Mouse (Mus musculus): Measurements from ENCODE around the gene Hs3st3b1. TPM values are rescaled to one million over a fixed set of nuclear protein-coding genes. Genes with fewer than 3 reads are reported as not detected.

Hs3st3b1 gene
- polyA plus RNA-seq, 1 experiment from 2014 or later = 4.2 TPM

- ATAC-seq (replicated peaks; ENCODE audit: insufficient number of reproducible peaks, low FRiP score, low TSS enrichment) = no peak
- Histone ChIP-seq H3K27ac (ENCODE audit: low read depth, low read length) (no peak overlapping the region), H3K27me3 (ENCODE audit: control insufficient read depth, insufficient read depth, low read length) (no peaks in the 10 kb centered on the region), H3K4me2 (no peak overlapping the region), H3K9me3 (replicated peaks; ENCODE audit: control insufficient read depth, low read length) (no peaks in the 10 kb centered on the region), H3K9ac (ENCODE audit: low read depth, low read length) (no peak overlapping the region), H3K36me3 (ENCODE audit: control insufficient read depth, insufficient read depth, low read length) (no peaks in the 10 kb centered on the region), H3K4me1 (ENCODE audit: control insufficient read depth, insufficient read depth, low read length) (no peaks in the 10 kb centered on the region; the same call in 1 of the 2 replicates), H3K4me3 (ENCODE audit: low read depth, low read length) (no peak overlapping the region)
- 79% methylated on average over 3 of the region's 3 CpGs for WGBS (ENCODE audit: insufficient replicate concordance)
These were observed 38.7 kb downstream of the Hs3st3b1 start for GRCm38 (mm10) chr11:63883385-63883784.

DNA sequence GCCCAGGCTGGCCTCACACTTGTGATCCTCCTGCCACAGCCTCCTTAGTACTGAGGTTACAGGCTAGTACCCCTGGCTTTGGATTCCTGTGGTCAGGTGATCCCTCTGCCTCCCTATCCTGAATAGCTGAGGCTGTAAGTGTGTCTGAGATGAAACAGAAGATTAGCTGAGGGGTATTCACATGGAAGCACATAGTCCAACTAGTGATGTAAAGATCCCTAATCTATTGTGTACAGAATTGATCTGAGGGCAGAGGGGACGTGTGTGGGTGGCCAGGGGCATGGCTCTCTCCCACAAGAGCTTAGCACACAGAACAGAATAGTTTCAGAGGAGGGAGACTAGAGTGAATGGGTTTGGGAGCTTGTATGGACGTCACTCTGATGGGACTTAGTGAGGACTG, 41.8 kb downstream of the Hs3st3b1 start:
- no peaks in the 10 kb centered on the region for H3K27me3 ChIP-seq (ENCODE audit: control insufficient read depth, insufficient read depth, low read length)
- no peak for ATAC-seq (replicated peaks; ENCODE audit: insufficient number of reproducible peaks, low FRiP score, low TSS enrichment)
- 65% methylated on average over 2 of the region's 2 CpGs for WGBS (ENCODE audit: insufficient replicate concordance)

DNA sequence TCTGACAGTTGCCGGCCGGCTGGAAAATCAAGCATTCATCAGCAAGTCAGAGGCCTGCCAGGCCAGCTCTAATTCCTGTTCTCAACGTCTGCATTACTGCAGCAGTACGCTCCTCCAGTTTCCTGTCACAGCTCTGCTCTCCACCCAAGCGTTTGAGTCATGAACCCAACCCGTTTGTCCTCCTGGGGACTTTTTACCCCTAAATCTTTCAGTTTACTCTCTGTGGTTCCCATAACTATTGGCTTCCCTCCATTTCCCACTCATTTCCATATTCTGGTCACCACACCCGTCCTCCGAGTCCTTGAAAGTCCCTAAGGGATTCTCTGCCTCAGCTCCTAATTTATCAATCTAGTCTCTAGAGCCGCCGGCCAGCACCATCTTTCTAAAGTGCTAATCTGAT, 42.8 kb downstream of the Hs3st3b1 start:
- H3K4me2 ChIP-seq = no peak overlapping the region
- H3K27me3 ChIP-seq (ENCODE audit: control insufficient read depth, insufficient read depth, low read length) = no peaks in the 10 kb centered on the region
- H3K9me3 ChIP-seq (replicated peaks; ENCODE audit: control insufficient read depth, low read length) = no peaks in the 10 kb centered on the region
- H3K9ac ChIP-seq (ENCODE audit: low read depth, low read length) = no peak overlapping the region
- no peaks in the 10 kb centered on the region for H3K36me3 ChIP-seq (ENCODE audit: control insufficient read depth, insufficient read depth, low read length)
- no peak overlapping the region for H3K4me3 ChIP-seq (ENCODE audit: low read depth, low read length)
- 38% methylated on average over 10 of the region's 10 CpGs for whole genome bisulfite sequencing (ENCODE audit: insufficient replicate concordance)
- H3K27ac ChIP-seq (ENCODE audit: low read depth, low read length) = no peak overlapping the region
- H3K4me1 ChIP-seq (ENCODE audit: control insufficient read depth, insufficient read depth, low read length) = no peaks in the 10 kb centered on the region; the same call in 1 of the 2 replicates
- no peak for ATAC-seq (replicated peaks; ENCODE audit: insufficient number of reproducible peaks, low FRiP score, low TSS enrichment)

More for the DNA sequence above, 41.8 kb downstream of the Hs3st3b1 start:
- Histone ChIP-seq H3K36me3 (ENCODE audit: control insufficient read depth, insufficient read depth, low read length) (no peaks in the 10 kb centered on the region), H3K9ac (ENCODE audit: low read depth, low read length) (no peak overlapping the region), H3K27ac (ENCODE audit: low read depth, low read length) (no peak overlapping the region), H3K9me3 (replicated peaks; ENCODE audit: control insufficient read depth, low read length) (no peaks in the 10 kb centered on the region), H3K4me3 (ENCODE audit: low read depth, low read length) (no peak overlapping the region), H3K4me2 (no peak overlapping the region), H3K4me1 (ENCODE audit: control insufficient read depth, insufficient read depth, low read length) (no peaks in the 10 kb centered on the region; the same call in 1 of the 2 replicates)

DNA sequence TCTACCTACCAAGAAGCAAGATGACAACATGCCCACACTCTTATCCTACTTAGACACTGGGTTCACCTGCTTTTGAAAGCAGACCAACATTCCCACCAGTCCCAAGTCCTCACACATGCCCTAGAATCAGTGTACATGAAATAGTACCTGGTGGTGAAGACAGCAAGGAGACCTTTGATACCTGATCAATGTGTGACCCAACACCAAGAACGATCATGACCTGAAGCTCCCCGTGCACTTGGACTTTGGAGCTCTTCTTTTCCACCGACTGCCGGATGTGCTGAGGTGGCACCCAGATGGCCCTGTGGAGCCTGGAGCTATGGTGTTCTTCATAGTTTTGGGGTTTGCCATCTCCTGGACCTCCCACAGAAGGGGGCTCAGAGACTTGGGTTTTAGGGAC, 43.5 kb downstream of the Hs3st3b1 start:
- no peak overlapping the region for H3K27ac ChIP-seq (ENCODE audit: low read depth, low read length)
- ATAC-seq (replicated peaks; ENCODE audit: insufficient number of reproducible peaks, low FRiP score, low TSS enrichment) = no peak
- H3K9ac ChIP-seq (ENCODE audit: low read depth, low read length) = no peak overlapping the region
- H3K9me3 ChIP-seq (replicated peaks; ENCODE audit: control insufficient read depth, low read length) = no peaks in the 10 kb centered on the region
- H3K4me1 ChIP-seq (ENCODE audit: control insufficient read depth, insufficient read depth, low read length) = no peaks in the 10 kb centered on the region; the same call in 1 of the 2 replicates
- no peaks in the 10 kb centered on the region for H3K36me3 ChIP-seq (ENCODE audit: control insufficient read depth, insufficient read depth, low read length)
- H3K4me3 ChIP-seq (ENCODE audit: low read depth, low read length) = no peak overlapping the region
- 96% methylated on average over 4 of the region's 4 CpGs for WGBS (ENCODE audit: insufficient replicate concordance)
- no peak overlapping the region for H3K4me2 ChIP-seq
- no peaks in the 10 kb centered on the region for H3K27me3 ChIP-seq (ENCODE audit: control insufficient read depth, insufficient read depth, low read length)

DNA sequence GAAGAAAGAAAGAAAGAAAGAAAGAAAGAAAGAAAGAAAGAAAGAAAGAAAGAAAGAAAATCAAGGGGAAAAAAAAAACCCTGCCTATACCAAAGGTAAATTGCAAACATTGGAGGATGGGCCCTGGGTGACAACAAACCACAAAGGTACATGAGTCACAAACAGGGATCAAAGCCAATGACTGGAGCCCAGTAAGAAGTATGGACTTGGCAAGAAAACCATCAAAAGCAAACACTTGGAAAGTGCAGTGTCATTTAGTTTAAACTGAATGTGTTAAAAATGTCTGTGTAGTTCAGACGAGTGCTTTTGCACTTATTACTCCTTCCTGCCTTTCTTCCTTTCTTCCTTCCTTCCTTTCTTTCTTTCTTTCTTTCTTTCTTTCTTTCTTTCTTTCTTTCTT, 59.3 kb downstream of the Hs3st3b1 start:
- no peak for ATAC-seq (replicated peaks; ENCODE audit: insufficient number of reproducible peaks, low FRiP score, low TSS enrichment)
- H3K36me3 ChIP-seq (ENCODE audit: control insufficient read depth, insufficient read depth, low read length) = no peaks in the 10 kb centered on the region
- 0 out of 2 replicates have a peak, but pooled peaks cover 3% of the 10 kb centered on the region for H3K4me1 ChIP-seq (ENCODE audit: control insufficient read depth, insufficient read depth, low read length)
- no peak overlapping the region for H3K4me3 ChIP-seq (ENCODE audit: low read depth, low read length)
- H3K4me2 ChIP-seq = no peak overlapping the region
- no peak overlapping the region for H3K9ac ChIP-seq (ENCODE audit: low read depth, low read length)
- 62% methylated on average over 1 of the region's 1 CpGs for WGBS (ENCODE audit: insufficient replicate concordance)
- H3K27me3 ChIP-seq (ENCODE audit: control insufficient read depth, insufficient read depth, low read length) = no peaks in the 10 kb centered on the region
- no peak overlapping the region for H3K27ac ChIP-seq (ENCODE audit: low read depth, low read length)
- no peaks in the 10 kb centered on the region for H3K9me3 ChIP-seq (replicated peaks; ENCODE audit: control insufficient read depth, low read length)

DNA sequence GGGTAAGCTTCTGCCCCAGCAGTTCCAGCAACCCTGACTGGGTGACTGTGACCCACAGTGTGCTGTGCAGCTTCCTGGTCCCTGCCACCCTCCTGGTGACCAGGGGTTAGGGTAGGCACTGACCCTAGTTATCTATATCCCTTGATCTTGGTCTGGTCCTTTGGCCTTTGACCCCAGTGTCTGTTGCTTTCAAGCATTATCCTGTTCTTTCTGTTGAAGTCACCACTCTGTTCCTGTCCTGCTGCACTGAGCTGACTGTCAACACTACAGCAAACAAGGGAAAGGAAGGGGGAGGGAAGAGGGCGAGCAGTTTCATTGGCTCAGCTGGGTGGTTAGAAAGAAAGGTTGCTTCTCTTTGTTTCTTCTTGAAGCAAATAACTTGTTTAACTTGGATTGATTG, 60.1 kb downstream of the Hs3st3b1 start:
- Histone ChIP-seq H3K9me3 (replicated peaks; ENCODE audit: control insufficient read depth, low read length) (no peaks in the 10 kb centered on the region), H3K27ac (ENCODE audit: low read depth, low read length) (no peak overlapping the region)
- ATAC-seq (replicated peaks; ENCODE audit: insufficient number of reproducible peaks, low FRiP score, low TSS enrichment) = no peak

GRCm38 (mm10) chr11:63851041-63851730, 70.9 kb downstream of the Hs3st3b1 start:
- no peak overlapping the region for H3K27ac ChIP-seq (ENCODE audit: low read depth, low read length)
- no peaks in the 10 kb centered on the region for H3K9me3 ChIP-seq (replicated peaks; ENCODE audit: control insufficient read depth, low read length)
- 82% methylated on average over 6 of the region's 6 CpGs for WGBS (ENCODE audit: insufficient replicate concordance)
- no peaks in the 10 kb centered on the region for H3K36me3 ChIP-seq (ENCODE audit: control insufficient read depth, insufficient read depth, low read length)
- no peaks in the 10 kb centered on the region for H3K4me1 ChIP-seq (ENCODE audit: control insufficient read depth, insufficient read depth, low read length)
- H3K4me3 ChIP-seq (ENCODE audit: low read depth, low read length) = no peak overlapping the region
- no peaks in the 10 kb centered on the region for H3K27me3 ChIP-seq (ENCODE audit: control insufficient read depth, insufficient read depth, low read length)
- H3K9ac ChIP-seq (ENCODE audit: low read depth, low read length) = no peak overlapping the region
- no peak for ATAC-seq (replicated peaks; ENCODE audit: insufficient number of reproducible peaks, low FRiP score, low TSS enrichment)
- H3K4me2 ChIP-seq = no peak overlapping the region

More for the DNA sequence above, 60.1 kb downstream of the Hs3st3b1 start:
- Histone ChIP-seq H3K36me3 (ENCODE audit: control insufficient read depth, insufficient read depth, low read length) (no peaks in the 10 kb centered on the region), H3K27me3 (ENCODE audit: control insufficient read depth, insufficient read depth, low read length) (no peaks in the 10 kb centered on the region), H3K4me3 (ENCODE audit: low read depth, low read length) (no peak overlapping the region), H3K9ac (ENCODE audit: low read depth, low read length) (no peak overlapping the region), H3K4me1 (ENCODE audit: control insufficient read depth, insufficient read depth, low read length) (0 out of 2 replicates have a peak, but pooled peaks cover 3% of the 10 kb centered on the region), H3K4me2 (no peak overlapping the region)
- 50% methylated on average over 1 of the region's 1 CpGs for WGBS (ENCODE audit: insufficient replicate concordance)

GRCm38 (mm10) chr11:63850261-63850660, 71.8 kb downstream of the Hs3st3b1 start:
- 78% methylated on average over 4 of the region's 4 CpGs for WGBS (ENCODE audit: insufficient replicate concordance)
- no peak overlapping the region for H3K4me3 ChIP-seq (ENCODE audit: low read depth, low read length)
- no peaks in the 10 kb centered on the region for H3K9me3 ChIP-seq (replicated peaks; ENCODE audit: control insufficient read depth, low read length)
- no peaks in the 10 kb centered on the region for H3K36me3 ChIP-seq (ENCODE audit: control insufficient read depth, insufficient read depth, low read length)
- H3K4me2 ChIP-seq = no peak overlapping the region
- H3K27me3 ChIP-seq (ENCODE audit: control insufficient read depth, insufficient read depth, low read length) = no peaks in the 10 kb centered on the region
- H3K27ac ChIP-seq (ENCODE audit: low read depth, low read length) = no peak overlapping the region
- no peak for ATAC-seq (replicated peaks; ENCODE audit: insufficient number of reproducible peaks, low FRiP score, low TSS enrichment)
- H3K9ac ChIP-seq (ENCODE audit: low read depth, low read length) = no peak overlapping the region
- H3K4me1 ChIP-seq (ENCODE audit: control insufficient read depth, insufficient read depth, low read length) = no peaks in the 10 kb centered on the region

DNA sequence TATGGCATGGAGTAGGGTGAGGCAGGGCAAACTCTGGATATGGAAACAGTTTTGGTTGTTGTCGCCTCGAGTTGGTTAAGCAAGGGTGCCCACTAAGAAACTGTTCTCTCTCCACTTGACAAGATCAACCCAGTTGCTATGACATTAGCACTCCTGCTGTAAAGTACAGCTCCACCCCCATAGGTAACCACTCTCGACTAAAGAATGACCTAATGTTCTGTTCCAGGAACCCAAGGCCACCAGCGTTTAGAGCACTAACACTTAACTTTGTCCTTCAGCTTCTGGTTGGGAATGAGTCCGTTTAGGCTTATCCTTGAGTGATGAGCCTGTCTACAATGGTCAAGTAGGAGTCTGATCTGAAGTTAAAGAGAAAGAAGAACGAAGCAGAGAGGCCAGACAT, 76.7 kb downstream of the Hs3st3b1 start:
- Histone ChIP-seq H3K4me1 (ENCODE audit: control insufficient read depth, insufficient read depth, low read length) (no peaks in the 10 kb centered on the region), H3K36me3 (ENCODE audit: control insufficient read depth, insufficient read depth, low read length) (no peaks in the 10 kb centered on the region), H3K27me3 (ENCODE audit: control insufficient read depth, insufficient read depth, low read length) (no peaks in the 10 kb centered on the region), H3K4me3 (ENCODE audit: low read depth, low read length) (no peak overlapping the region), H3K9ac (ENCODE audit: low read depth, low read length) (no peak overlapping the region), H3K9me3 (replicated peaks; ENCODE audit: control insufficient read depth, low read length) (no peaks in the 10 kb centered on the region), H3K27ac (ENCODE audit: low read depth, low read length) (no peak overlapping the region), H3K4me2 (no peak overlapping the region)
- no peak for ATAC-seq (replicated peaks; ENCODE audit: insufficient number of reproducible peaks, low FRiP score, low TSS enrichment)
- no CpG with 5 or more reads among the region's 6 CpGs for WGBS (ENCODE audit: insufficient replicate concordance)
